Mouse (Mus musculus) forebrain, postnatal 0 days (tissue): ENCODE measurements around the gene Fbxo9. TPM values are rescaled to one million over a fixed set of nuclear protein-coding genes. Genes with fewer than 3 reads are reported as not detected.

Source experiments
- ATAC-seq: fragments of 200-750 bp; cut with Nextera tagmentation; 2 replicates; pipeline ENCODE4 v1.8.0; 2017; ENCODE audit warnings: mild to moderate bottlenecking, moderate library complexity
- DNase-seq: peaks from one replicate; pipeline ENCODE4 v3.0.0-alpha.2; 2015
- H3K27ac ChIP-seq: fragments of 300-500 bp; sonication (generic); 2 replicates; pipeline ENCODE4 v1.5.1; 2014; ENCODE audit warnings: low read depth, mild to moderate bottlenecking, antibody characterized with exemption, low read length, moderate library complexity, mixed read lengths
- H3K27me3 ChIP-seq: fragments of 300-500 bp; sonication (generic); 2 replicates; pipeline ENCODE4 v1.6.1; 2014; ENCODE audit warnings: mild to moderate bottlenecking, low read length, mixed read lengths; ENCODE audit not compliant: insufficient read depth
- H3K36me3 ChIP-seq: fragments of 300-500 bp; sonication (generic); 2 replicates; pipeline ENCODE4 v1.6.1; 2014; ENCODE audit warnings: mild to moderate bottlenecking, moderate library complexity; ENCODE audit not compliant: insufficient read depth
- H3K4me1 ChIP-seq: fragments of 300-500 bp; sonication (generic); 2 replicates; pipeline ENCODE4 v1.6.1; 2014; ENCODE audit warnings: antibody characterized with exemption; ENCODE audit not compliant: insufficient read depth
- H3K4me2 ChIP-seq: fragments of 300-500 bp; sonication (generic); 2 replicates; pipeline ENCODE4 v1.6.1; 2014; ENCODE audit warnings: low read depth, mild to moderate bottlenecking, moderate library complexity
- H3K4me3 ChIP-seq: fragments of 300-500 bp; sonication (generic); 2 replicates; pipeline ENCODE4 v1.5.1; 2014; ENCODE audit warnings: low read depth, low read length, mixed read lengths
- H3K9ac ChIP-seq: fragments of 300-500 bp; sonication (generic); 2 replicates; pipeline ENCODE4 v1.6.1; 2014; ENCODE audit warnings: mild to moderate bottlenecking
- H3K9me3 ChIP-seq: fragments of 300-500 bp; sonication (generic); 2 replicates; pipeline ENCODE4 v1.6.1; 2016; ENCODE audit warnings: low read length
- CTCF ChIP-seq: sonication (generic); IDR thresholded peaks from 2 replicates; pipeline ENCODE4 v1.5.1; 2016; ENCODE audit warnings: antibody characterized with exemption, control low read depth, low read depth
- WGBS: fragments of 180-500 bp; shearing (Covaris S2); extraction: QIAGEN DNeasy Blood & Tissue Kit; methylation state at CpG from one replicate; pipeline ENCODE4 v1.1.7; 2014; 5-methylcytosine and 5-hydroxymethylcytosine counted together
- polyA plus RNA-seq: library from polyadenylated mRNA; unstranded; fragments of >200 nt; fragmentation: Nextera tagmentation; extraction: Ambion mirVana; gene quantifications from 2 replicates; pipeline ENCODE4 v1.2.1, GENCODE M21; 2015
- total RNA-seq: library from RNA; depleted of rRNA; stranded (reverse); fragments of >200 nt; gene quantifications from 2 replicates; pipeline ENCODE4 v1.2.3, GENCODE M21; 2014

Fbxo9 gene
- total and polyA plus RNA-seq, 2 experiments from 2014 or later: 72.6 to 90.3 TPM

DNA sequence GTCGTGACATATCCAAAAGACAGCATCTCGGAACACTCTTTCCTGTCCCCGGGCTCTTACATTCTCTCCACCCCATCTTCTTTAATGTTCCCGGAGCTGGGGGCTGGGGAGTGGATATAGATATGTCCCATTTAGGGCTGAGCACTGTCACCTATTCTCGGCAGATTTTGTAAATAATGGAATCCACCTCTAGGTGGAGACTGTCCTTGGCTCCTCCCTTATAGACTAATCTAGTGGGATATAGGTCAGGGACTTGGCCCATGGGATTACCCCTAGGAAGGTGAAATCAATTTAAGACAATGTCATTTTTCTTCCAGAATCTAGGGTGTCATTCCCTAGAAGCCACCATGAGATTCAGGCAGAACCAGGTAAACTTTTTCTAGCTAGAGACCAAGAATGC, 791 bp upstream of the Fbxo9 start:
- Histone ChIP-seq H3K4me2 (peak overlapping the region; percentile 90), H3K4me3 (peak overlapping the region; percentile 82), H3K36me3 (no peaks in the 10 kb centered on the region), H3K4me1 (peaks cover 14% of the 10 kb centered on the region), H3K9ac (no peak overlapping the region), H3K27ac (no peak overlapping the region), H3K27me3 (no peaks in the 10 kb centered on the region), H3K9me3 (no peaks in the 10 kb centered on the region)
- TF ChIP-seq CTCF: peak; percentile 34
- no peak for ATAC-seq
- no peak for DNase-seq
- WGBS: 42% methylated on average over 5 of the region's 5 CpGs

DNA sequence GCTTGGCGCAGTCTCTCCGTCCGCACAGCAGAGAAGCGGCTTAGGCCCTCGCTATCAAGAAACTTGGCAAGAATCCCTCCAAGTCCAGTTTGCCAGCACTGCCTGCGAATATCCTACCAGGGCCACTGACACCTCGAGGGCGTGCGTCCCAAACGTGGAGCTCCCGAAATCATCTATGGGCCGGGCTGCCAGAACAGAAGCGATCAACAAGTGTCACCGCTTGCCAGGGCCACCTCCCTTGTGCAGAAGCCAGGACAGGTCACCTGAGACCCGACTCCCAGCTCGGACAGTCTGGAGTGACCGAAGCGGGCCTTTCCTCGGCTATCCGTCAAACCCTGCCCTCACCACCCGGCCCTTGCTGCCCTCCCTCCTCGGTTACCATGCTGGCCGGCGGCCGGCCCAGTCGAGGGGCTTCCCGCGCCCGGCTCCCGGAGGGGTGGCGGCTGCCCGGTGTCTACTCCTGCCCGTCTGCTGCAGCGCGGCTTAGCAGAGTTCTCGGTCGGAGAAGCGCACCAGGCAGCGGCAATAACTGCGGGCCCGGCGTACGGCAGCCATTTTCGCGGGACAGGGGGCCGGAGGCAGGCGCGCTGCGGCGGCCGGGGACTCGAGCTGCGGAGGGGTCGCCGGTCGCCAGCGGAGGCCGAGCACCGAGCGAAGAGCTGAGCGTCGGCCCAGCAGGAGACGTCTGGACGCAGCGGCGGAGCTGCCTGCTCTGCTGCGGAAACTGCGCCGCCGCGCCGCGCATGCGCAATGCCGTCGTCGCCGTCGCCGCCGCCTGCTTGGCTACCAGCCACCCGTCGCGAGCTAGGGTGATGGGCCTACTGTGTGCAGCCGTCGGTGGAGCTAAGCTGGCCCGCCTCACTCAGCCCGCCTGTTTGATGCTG, 711 bp downstream of the Fbxo9 start:
- no peaks in the 10 kb centered on the region for H3K36me3 ChIP-seq
- H3K9ac ChIP-seq: peak overlapping the region; percentile 82
- 1% methylated on average over 84 of the region's 88 CpGs for WGBS
- TF ChIP-seq CTCF: no peak
- H3K4me1 ChIP-seq: peaks cover 7% of the 10 kb centered on the region; the same call in 1 of the 2 replicates
- DNase-seq (peak; percentile 91), ATAC-seq (peak; percentile 70)
- H3K4me2 ChIP-seq: peak overlapping the region; percentile 90
- H3K4me3 ChIP-seq: peak overlapping the region; percentile 82
- H3K9me3 ChIP-seq: no peaks in the 10 kb centered on the region
- no peaks in the 10 kb centered on the region for H3K27me3 ChIP-seq
- H3K27ac ChIP-seq: peak overlapping the region; percentile 94

DNA sequence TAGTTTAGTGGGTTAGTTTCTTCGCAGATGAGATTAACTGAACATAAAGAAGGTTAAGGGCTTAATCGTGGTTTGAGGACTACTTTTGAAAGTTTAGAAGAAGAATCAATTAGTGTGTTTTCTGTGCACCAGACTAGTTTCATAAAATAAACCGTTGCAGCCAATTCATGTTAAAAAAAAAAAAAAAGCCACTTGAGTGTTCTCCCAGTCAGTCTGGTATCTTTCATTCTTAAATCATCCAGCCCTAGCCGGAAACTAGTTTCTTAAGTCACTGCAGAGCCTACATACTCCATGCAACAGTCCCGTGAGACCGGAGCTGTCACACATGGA, 1.3 kb downstream of the Fbxo9 start:
- ATAC-seq: no peak

DNA sequence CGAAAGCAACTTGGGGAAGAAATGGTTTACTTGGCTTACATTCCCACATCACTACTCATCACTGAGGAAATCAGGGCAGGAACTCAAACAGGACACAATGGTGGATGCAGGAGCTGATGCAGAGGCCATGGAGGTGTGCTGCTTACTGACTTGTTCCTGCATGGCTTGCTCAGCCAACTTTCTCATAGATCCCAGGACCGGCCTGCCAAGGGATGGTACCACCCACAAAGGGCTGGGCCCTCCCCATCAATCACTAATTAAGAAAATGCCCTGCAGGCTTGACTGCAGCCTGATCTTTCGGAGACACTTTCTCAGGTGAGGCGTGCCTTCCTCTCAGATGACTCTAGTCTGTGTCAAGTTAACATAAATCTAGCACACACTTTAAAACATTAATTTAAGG, 2.0 kb downstream of the Fbxo9 start:
- 72% methylated on average over 4 of the region's 4 CpGs for WGBS
- Histone ChIP-seq H3K27ac (no peak overlapping the region), H3K4me1 (peaks cover 7% of the 10 kb centered on the region; the same call in 1 of the 2 replicates), H3K9me3 (no peaks in the 10 kb centered on the region), H3K4me3 (no peak overlapping the region), H3K9ac (no peak overlapping the region), H3K36me3 (no peaks in the 10 kb centered on the region), H3K4me2 (no peak overlapping the region; the same call in 1 of the 2 replicates), H3K27me3 (no peaks in the 10 kb centered on the region)
- TF ChIP-seq CTCF: no peak
- no peak for DNase-seq
- no peak for ATAC-seq

More for the DNA sequence above, 1.3 kb downstream of the Fbxo9 start:
- peak overlapping the region; percentile 90 for H3K4me2 ChIP-seq
- peak overlapping the region; percentile 82 for H3K9ac ChIP-seq
- peaks cover 7% of the 10 kb centered on the region; the same call in 1 of the 2 replicates for H3K4me1 ChIP-seq
- H3K27me3 ChIP-seq: no peaks in the 10 kb centered on the region
- no peak for TF ChIP-seq CTCF
- H3K9me3 ChIP-seq: no peaks in the 10 kb centered on the region
- no peaks in the 10 kb centered on the region for H3K36me3 ChIP-seq
- WGBS: 15% methylated on average over 6 of the region's 6 CpGs
- peak overlapping the region; percentile 94 for H3K27ac ChIP-seq
- no peak for DNase-seq
- H3K4me3 ChIP-seq: peak overlapping the region; percentile 82

DNA sequence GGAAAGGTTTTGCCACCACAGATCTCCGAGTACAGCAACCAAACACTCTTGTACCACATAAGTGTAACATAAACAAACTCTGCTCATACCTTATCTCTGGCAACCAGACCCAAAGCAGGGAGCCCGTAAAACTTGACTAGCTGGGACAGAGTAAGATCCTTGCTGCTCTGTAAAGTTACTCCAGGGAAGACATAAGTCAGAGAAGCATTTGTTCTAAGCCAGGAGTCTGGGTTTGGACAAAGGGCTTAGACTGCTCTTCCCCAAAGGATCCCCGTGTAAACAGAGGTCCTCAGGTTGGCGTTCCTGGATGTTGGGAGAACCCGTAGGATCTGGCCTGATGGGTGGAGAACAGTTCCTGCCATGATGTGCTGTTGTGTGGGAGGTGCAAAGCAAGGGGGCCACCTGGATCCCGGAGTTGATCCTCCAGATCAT, 3.3 kb downstream of the Fbxo9 start:
- no peak for DNase-seq
- Histone ChIP-seq H3K9me3 (no peaks in the 10 kb centered on the region), H3K4me3 (no peak overlapping the region), H3K27ac (no peak overlapping the region), H3K9ac (no peak overlapping the region), H3K36me3 (peaks cover 10% of the 10 kb centered on the region), H3K4me2 (no peak overlapping the region), H3K4me1 (peaks cover 7% of the 10 kb centered on the region; the same call in 1 of the 2 replicates), H3K27me3 (no peaks in the 10 kb centered on the region)
- WGBS: 90% methylated on average over 6 of the region's 6 CpGs
- TF ChIP-seq CTCF: no peak
- no peak for ATAC-seq

DNA sequence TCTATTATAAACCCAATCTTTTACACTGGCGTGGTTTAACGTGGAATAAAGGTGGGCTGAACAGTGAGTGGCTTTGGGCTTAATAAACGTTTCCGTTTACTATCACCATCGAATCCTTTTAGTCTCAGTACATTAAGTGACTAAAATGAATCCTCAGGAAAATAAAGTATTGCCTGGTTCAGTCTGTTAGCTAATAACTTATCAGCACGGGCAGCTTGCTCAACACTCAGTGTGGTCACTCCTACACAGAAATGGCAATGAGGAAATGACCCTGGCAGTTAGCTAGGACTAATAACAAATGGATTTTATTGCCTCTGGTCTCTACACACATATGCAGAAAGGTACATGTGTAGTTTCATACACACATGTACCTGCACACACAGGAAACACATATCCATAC, 3.9 kb downstream of the Fbxo9 start:
- H3K27ac ChIP-seq: no peak overlapping the region
- H3K9ac ChIP-seq: no peak overlapping the region
- peaks cover 16% of the 10 kb centered on the region for H3K36me3 ChIP-seq
- 95% methylated on average over 6 of the region's 6 CpGs for WGBS
- no peak overlapping the region for H3K4me2 ChIP-seq
- no peak for TF ChIP-seq CTCF
- ATAC-seq (no peak), DNase-seq (no peak)
- peaks cover 7% of the 10 kb centered on the region; the same call in 1 of the 2 replicates for H3K4me1 ChIP-seq
- no peaks in the 10 kb centered on the region for H3K9me3 ChIP-seq
- H3K4me3 ChIP-seq: no peak overlapping the region
- no peaks in the 10 kb centered on the region for H3K27me3 ChIP-seq

DNA sequence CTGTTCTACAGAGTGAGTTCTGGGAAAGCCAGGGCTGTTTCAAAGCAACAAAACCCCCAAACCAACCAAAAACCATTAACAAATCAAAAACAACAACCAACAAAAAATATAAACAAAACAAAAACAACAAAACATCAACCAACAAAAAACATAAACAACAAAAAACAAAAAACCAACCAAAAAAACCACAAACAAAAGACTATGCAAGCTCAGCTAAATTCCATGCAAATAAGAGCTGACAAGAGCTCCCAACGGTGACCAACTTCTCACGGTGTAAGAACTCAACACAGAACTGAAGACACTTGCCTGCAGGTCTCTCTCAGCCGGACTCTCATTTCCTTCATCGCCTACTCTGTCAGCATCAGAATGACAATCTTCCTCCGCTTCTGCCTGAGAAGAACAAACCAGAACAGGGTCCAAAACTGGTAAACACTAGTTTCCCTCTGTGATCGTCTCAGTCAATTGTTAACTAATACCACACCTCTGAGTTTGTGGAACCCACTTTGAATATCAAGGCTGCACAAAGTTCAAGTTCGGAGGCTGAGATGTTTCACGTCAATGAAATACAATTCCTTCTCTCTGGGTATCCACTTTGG, 4.8 kb downstream of the Fbxo9 start:
- Histone ChIP-seq H3K4me3 (no peak overlapping the region), H3K9me3 (no peaks in the 10 kb centered on the region), H3K27ac (no peak overlapping the region), H3K4me2 (no peak overlapping the region), H3K9ac (no peak overlapping the region), H3K4me1 (no peaks in the 10 kb centered on the region), H3K36me3 (peaks cover 18% of the 10 kb centered on the region), H3K27me3 (no peaks in the 10 kb centered on the region)
- 87% methylated on average over 8 of the region's 8 CpGs for WGBS
- ATAC-seq (no peak), DNase-seq (no peak)
- no peak for TF ChIP-seq CTCF
